Mouse (Mus musculus) liver, postnatal 0 days (tissue): ENCODE results near the gene Gtf2f1. TPM values are rescaled to one million over a fixed set of nuclear protein-coding genes. Genes with fewer than 3 reads are reported as not detected.

ENCODE experiments used
- ATAC-seq: fragments of 200-750 bp; cut with Nextera tagmentation; 2 replicates; pipeline ENCODE4 v1.8.0; 2017; ENCODE audit warnings: mild to moderate bottlenecking, moderate library complexity
- DNase-seq: peaks from one replicate; pipeline ENCODE4 v3.0.0-alpha.2; 2016
- H3K27ac ChIP-seq: fragments of 300-500 bp; sonication (generic); 2 replicates; pipeline ENCODE4 v1.5.1; 2014; ENCODE audit warnings: antibody characterized with exemption, moderate library complexity, mild to moderate bottlenecking, low read depth
- H3K27me3 ChIP-seq: fragments of 300-500 bp; sonication (generic); 2 replicates; pipeline ENCODE4 v1.6.1; 2014; ENCODE audit warnings: low read length, control low read depth, mixed read lengths; ENCODE audit not compliant: insufficient read depth
- H3K36me3 ChIP-seq: fragments of 300-500 bp; sonication (generic); replicated peaks from 2 replicates; pipeline ENCODE4 v1.6.1; 2014; ENCODE audit warnings: mild to moderate bottlenecking, control low read depth, low read length, moderate library complexity, mixed read lengths; ENCODE audit not compliant: insufficient read depth
- H3K4me1 ChIP-seq: fragments of 300-500 bp; sonication (generic); 2 replicates; pipeline ENCODE4 v1.6.1; 2014; ENCODE audit warnings: antibody characterized with exemption, mild to moderate bottlenecking, control low read depth; ENCODE audit not compliant: insufficient read depth
- H3K4me2 ChIP-seq: fragments of 300-500 bp; sonication (generic); 2 replicates; pipeline ENCODE4 v1.6.1; 2014; ENCODE audit warnings: low read depth, mild to moderate bottlenecking, low read length, moderate library complexity, mixed read lengths
- H3K4me3 ChIP-seq: fragments of 300-500 bp; sonication (generic); 2 replicates; pipeline ENCODE4 v1.5.1; 2014; ENCODE audit warnings: low read depth, low read length
- H3K9ac ChIP-seq: fragments of 300-500 bp; sonication (generic); replicated peaks from 2 replicates; pipeline ENCODE4 v1.6.1; 2014; ENCODE audit warnings: mild to moderate bottlenecking, moderate library complexity
- H3K9me3 ChIP-seq: fragments of 300-500 bp; sonication (generic); 2 replicates; pipeline ENCODE4 v1.6.1; 2016; ENCODE audit warnings: mild to moderate bottlenecking, control low read depth, low read length, mixed read lengths
- CTCF ChIP-seq: sonication (generic); IDR thresholded peaks from 2 replicates; pipeline ENCODE4 v1.5.1; 2016; ENCODE audit warnings: antibody characterized with exemption, low read depth
- EP300 ChIP-seq: IDR thresholded peaks from 2 replicates; pipeline ENCODE4 v1.6.1; 2016; ENCODE audit warnings: antibody characterized with exemption, low read depth, mild to moderate bottlenecking
- whole genome bisulfite sequencing: fragments of 180-500 bp; shearing (Covaris S2); extraction: QIAGEN DNeasy Blood & Tissue Kit; methylation state at CpG from one replicate; pipeline ENCODE4 v1.1.7; 2014; ENCODE audit not compliant: insufficient replicate concordance; 5-methylcytosine and 5-hydroxymethylcytosine counted together
- polyA plus RNA-seq: library from polyadenylated mRNA; unstranded; fragments of >200 nt; fragmentation: Nextera tagmentation; extraction: Ambion mirVana; gene quantifications from 2 replicates; pipeline ENCODE4 v1.2.1, GENCODE M21; 2015

The Gtf2f1 gene
- 26.7 and 31.3 TPM in 2 replicates for polyA plus RNA-seq

DNA sequence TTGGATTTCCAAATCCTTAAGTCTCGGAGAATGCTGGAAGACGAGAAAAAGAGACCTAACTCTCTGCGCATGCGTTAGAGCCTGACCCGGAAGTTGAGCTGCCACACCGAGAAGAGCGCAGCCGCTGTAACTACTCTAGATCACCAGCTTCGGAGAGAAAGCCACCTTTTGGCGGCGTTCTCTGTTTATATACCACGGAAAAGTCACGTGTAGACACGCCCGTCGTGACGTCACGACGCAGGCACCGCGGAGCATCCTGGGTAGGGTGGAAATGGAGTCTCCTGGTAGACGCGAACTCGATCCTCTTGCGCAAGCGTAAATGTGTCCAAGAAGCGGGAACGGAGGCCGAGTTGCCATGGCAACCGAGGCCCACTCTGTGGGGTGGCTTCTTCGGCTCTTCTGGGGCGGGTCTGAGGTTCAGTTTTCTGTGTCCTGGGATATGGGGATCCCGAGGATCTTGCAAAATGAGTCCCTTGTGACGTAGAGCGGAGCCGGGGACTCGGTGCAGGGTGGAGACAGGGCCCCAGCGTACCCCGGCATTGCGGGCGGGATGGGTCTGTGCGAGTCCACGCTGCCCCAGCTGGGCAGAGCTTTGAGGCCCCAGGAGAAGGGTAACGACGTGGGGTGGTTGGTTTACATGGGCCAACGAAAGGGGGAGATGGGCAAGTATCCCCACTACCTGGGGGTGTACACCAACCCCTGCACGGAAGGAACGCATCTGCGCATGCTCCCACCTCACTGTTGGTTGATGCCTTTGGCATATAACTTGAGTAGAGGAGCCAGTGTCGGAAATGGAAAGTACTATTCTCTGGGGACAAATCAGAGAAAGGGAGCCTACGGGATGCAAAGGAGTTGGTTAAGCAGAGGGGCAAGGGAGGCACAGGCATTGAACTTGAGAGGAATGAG is at the start of gene Gtf2f1, which contains the start of gene Gm17949:
Gtf2f1 (minus strand) TSS at position 53 of the 906 bp plus-strand sequence.
Gm17949 (plus strand) TSS at position 234 of the 906 bp plus-strand sequence.
- Histone ChIP-seq H3K36me3 (peaks cover 29% of the 10 kb centered on the region), H3K4me1 (peaks cover 19% of the 10 kb centered on the region), H3K27me3 (no peaks in the 10 kb centered on the region)

DNA sequence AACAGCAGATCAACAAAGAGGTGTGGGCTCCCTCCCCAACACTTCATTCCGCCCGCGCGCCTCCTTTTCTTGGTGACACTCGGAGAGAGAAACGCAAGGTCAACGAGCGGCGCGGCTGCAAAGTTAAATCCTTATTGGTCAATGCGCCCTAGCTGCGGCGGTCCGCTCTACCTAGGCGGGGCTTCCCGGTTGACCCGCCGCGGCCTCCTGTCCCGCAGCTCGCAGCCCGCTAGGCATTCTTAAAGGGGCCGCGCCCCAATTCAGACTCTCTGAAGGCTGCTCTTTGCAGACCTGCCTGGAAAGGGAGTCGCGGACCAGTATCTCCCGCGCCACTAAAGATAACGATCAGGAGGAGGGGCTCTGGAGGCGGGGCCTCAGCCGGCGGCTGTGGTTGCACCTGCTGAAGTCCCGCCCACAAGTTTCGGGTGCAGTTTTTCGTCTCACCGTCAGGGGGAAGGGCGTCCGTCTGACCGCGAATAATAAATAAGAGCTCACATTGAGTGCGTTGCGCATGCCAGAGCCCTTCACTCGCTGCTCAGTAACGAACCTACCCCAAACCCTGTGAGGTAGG is 49.2 kb upstream of the Gtf2f1 start:
- DNase-seq (peak; percentile 94), ATAC-seq (peak; percentile 86)
- peak overlapping the region; percentile 81 for H3K4me2 ChIP-seq
- TF ChIP-seq CTCF (peak; percentile 79), EP300 (no peak)
- peaks cover 32% of the 10 kb centered on the region for H3K27me3 ChIP-seq
- peak overlapping the region; percentile 91 for H3K27ac ChIP-seq
- H3K4me3 ChIP-seq, result peak overlapping the region; percentile 75
- H3K36me3 ChIP-seq, result 0 out of 2 replicates have a peak, but pooled peaks cover 2% of the 10 kb centered on the region
- peaks cover 28% of the 10 kb centered on the region for H3K4me1 ChIP-seq
- WGBS, result under 1% methylated on average over 44 of the region's 44 CpGs
- peak overlapping the region; percentile 77 for H3K9ac ChIP-seq
- H3K9me3 ChIP-seq, result no peaks in the 10 kb centered on the region

More for the DNA sequence above, at the start of gene Gtf2f1, which contains the start of gene Gm17949:
- Histone ChIP-seq H3K4me2 (peak within 1 kb of the TSS; percentile 99), H3K4me3 (peak within 1 kb of the TSS; percentile 68), H3K9ac (peak within 1 kb of the TSS; percentile 93), H3K27ac (peak within 1 kb of the TSS; percentile 74), H3K9me3 (no peaks in the 10 kb centered on the region)
- WGBS, result under 1% methylated on average over 51 of the region's 51 CpGs
- peak; percentile 90 for ATAC-seq
- DNase-seq, result peak; percentile 98
- TF ChIP-seq CTCF, result peak; percentile 42
- peak; percentile 69; the same call in 1 of the 2 replicates for TF ChIP-seq EP300

DNA sequence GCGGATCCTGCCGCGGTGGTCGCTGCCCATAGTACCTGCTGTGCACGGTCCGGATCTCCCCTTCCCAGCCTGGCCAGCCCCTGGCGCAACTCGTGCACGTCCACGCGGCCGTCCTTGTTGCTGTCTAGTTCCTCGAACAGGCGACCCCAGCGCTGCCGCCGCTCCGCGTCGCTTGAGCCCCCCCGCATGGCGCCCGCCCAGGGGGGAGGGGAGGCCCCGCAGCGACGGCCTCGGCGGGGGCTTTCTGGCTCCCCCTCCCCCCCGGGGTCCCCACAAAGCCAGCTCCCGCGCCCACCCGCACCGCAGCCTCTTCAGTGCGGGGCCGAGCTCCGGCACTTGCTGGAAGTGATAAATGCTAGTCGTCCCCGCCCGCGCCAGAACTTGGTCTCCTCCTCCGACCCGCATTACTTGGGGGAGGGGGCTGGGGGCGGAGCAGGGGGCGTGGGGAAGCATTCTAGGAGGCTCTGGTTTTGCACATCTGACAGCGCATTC is 48.4 kb upstream of the Gtf2f1 start, which contains the start of gene Slc25a23:
Slc25a23 (minus strand) TSS at position 378 of the 492 bp plus-strand sequence.
- WGBS, result 0% methylated on average over 19 of the region's 45 CpGs
- peak; percentile 78 for DNase-seq
- ATAC-seq, result peak; percentile 51
- peaks cover 32% of the 10 kb centered on the region for H3K27me3 ChIP-seq
- H3K36me3 ChIP-seq, result 0 out of 2 replicates have a peak, but pooled peaks cover 3% of the 10 kb centered on the region
- peak within 1 kb of the TSS; percentile 77 for H3K9ac ChIP-seq
- no peaks in the 10 kb centered on the region for H3K9me3 ChIP-seq
- TF ChIP-seq EP300, result no peak
- no peak for TF ChIP-seq CTCF
- H3K4me2 ChIP-seq, result peak within 1 kb of the TSS; percentile 81
- peak within 1 kb of the TSS; percentile 91 for H3K27ac ChIP-seq
- H3K4me3 ChIP-seq, result peak within 1 kb of the TSS; percentile 75
- peaks cover 28% of the 10 kb centered on the region for H3K4me1 ChIP-seq

DNA sequence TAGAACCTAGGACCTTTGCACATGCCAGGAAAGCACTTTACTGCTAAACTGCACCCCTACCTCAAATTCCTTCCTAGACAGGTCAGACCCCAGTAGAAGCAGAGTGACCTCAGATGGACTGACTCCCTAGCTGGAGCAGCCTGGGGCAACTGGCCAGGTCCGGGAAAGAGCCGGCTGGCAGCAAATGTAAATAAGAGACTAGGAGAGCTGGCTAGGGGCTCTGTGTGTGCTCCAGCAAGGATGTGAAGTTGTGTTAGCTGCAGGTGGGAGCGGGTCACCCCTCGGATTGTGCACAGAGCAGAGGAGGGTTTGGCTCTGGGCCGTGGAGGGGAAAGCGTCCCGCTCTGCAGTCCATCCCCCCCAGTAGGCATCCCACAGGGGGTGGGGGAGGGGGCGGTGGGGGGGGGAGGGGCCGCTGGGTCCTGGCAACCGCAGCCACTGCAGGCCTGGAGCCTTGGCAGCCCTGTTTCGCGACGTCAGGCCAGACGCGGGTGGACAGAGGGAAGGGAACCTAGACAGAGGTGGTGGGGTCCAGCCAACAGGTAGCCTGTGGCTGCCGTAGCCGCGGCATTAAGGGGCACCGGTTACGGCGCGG is 47.9 kb upstream of the Gtf2f1 start, which contains the start of gene Crb3:
Crb3 (plus strand) TSS at position 215 of the 595 bp plus-strand sequence.
- Histone ChIP-seq H3K27me3 (peaks cover 32% of the 10 kb centered on the region), H3K4me1 (peaks cover 28% of the 10 kb centered on the region), H3K9me3 (no peaks in the 10 kb centered on the region), H3K27ac (peak within 1 kb of the TSS; percentile 91), H3K9ac (peak within 1 kb of the TSS; percentile 77), H3K36me3 (peaks cover 6% of the 10 kb centered on the region; the same call in 1 of the 2 replicates), H3K4me2 (peak within 1 kb of the TSS; percentile 81), H3K4me3 (peak within 1 kb of the TSS; percentile 75)
- DNase-seq (peak; percentile 54), ATAC-seq (0 out of 2 replicates have a peak, but pooled peaks have one; percentile 6)
- 10% methylated on average over 11 of the region's 22 CpGs for WGBS
- no peak for TF ChIP-seq CTCF
- no peak for TF ChIP-seq EP300

DNA sequence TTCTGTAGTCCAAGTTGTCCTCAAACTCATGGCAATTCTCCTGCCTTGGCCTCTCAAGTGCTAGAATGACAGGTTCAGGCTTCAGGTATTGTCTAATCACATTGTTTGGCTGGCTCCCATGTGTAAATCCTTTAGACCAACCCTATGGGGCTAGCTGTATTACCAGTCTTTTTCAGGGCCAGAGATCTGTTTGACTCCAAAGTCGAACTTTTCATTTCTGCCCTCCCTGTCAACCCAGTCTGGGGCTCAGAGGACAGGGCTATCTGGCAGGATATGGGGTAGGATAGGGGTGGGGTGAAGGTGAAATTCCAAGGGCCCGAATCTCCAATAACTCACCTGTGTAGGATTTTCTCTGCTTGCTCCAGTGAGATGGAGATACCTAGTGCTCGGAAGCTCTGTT is 45.2 kb upstream of the Gtf2f1 start:
- Histone ChIP-seq H3K27ac (peak overlapping the region; percentile 67), H3K4me2 (no peak overlapping the region; the same call in 1 of the 2 replicates), H3K36me3 (peaks cover 22% of the 10 kb centered on the region), H3K27me3 (peaks cover 13% of the 10 kb centered on the region), H3K4me3 (no peak overlapping the region), H3K4me1 (peaks cover 20% of the 10 kb centered on the region), H3K9ac (no peak overlapping the region), H3K9me3 (no peaks in the 10 kb centered on the region)
- no peak for DNase-seq
- ATAC-seq, result peak; percentile 28
- TF ChIP-seq CTCF, result no peak
- no peak for TF ChIP-seq EP300
- 60% methylated on average over 3 of the region's 3 CpGs for WGBS
